Mouse (Mus musculus) frontal cortex, adult (tissue): ENCODE data around the gene Ttbk2.

Experiments
- ATAC-seq: cut with Nextera tagmentation; 2 replicates; pipeline ENCODE4 v1.9.2; 2017; ENCODE audit warnings: mild to moderate bottlenecking, moderate library complexity, mixed read lengths; ENCODE audit not compliant: low TSS enrichment

Ttbk2 gene

DNA sequence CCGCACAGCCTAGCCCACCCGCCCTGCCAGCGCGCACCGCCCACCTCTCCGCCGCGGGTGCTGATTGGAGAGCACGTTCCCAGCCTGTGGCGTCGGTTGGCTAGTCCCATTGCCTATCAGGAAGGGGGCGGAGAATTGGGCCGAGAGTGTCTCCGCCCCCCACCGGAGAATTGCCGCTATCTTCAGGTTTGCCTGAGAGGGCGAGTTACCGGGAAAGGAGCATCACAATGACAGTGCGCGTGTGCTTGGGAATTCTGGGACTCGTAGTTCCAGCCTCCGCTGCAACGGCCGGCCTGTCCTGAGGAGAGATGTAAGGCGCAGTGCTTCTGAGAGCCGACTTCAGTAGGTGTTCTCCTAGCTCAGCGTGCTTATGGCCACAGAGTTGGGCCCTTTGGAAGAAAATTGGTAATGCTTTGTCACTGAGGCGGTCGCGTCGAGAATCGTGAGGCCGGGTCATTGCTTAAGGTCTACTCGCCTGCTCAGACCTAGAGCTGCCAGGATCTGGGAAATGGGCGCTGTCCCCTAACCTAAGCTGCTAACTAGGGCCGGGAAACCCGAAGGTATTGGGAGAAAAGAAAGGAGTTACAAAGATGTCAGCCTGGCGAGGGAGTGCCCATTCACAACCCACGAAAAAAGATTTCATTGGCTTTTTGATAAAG, at the start of gene Ttbk2:
TSS of gene Ttbk2 (minus strand) at position 181 of the 659 bp plus-strand sequence.
- ATAC-seq, result peak; percentile 99

DNA sequence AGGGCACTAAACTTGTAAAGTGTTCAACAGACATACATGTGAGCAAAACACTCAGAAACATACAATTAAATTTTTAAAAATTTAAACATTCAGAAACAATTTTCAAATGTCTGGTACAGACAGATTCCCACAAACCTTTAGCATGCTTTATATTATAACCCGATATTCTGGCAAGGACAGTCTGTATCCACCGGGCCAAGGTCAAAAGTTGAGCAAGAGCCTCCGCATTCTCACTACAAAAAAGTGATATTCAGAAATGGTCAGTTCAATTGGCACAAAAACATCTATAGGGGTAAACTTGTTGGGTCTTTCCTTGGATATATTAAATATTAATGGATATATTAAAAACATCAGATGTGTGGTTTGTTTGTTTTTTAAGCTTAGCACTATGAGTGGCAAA, 46.0 kb upstream of the Ttbk2 start:
- no peak for ATAC-seq

DNA sequence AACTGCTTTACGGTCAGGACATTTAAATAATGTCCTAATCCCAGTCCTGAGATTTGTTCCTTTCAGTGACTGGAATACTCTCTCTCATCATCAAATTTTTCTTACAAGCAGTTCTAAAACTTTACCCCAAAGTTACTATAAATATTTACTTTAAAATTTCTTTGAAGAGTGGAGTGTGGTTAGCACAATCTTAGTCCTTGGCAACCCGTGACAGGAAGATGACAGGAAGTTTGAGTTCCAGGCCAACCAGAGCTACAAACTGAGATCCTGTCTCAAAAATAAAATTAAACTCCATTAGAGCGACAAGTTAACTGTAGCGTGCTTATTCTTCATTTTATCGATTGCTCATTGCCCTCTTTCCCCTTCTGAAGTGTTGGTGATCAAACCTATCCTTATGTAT, 37.2 kb upstream of the Ttbk2 start:
- ATAC-seq, result no peak

DNA sequence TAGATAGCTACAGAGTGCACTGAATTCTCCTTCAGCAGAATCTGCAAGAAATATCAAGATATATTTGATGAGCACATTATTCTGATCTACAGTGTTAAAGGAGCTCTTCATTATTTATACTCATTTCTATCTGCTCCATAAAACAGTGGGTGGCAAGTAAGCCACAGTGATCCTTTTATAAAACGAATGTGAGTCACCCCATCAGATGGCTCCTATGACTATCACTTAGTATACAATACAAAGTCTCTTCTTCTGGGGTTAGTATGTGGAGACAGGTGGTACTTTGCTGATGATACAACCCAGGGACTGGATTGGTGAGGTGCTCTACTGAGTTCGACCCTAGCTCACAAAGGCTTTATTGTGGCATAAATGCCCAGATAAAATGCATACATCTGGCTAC, 22.8 kb upstream of the Ttbk2 start:
- peak; percentile 80 for ATAC-seq

DNA sequence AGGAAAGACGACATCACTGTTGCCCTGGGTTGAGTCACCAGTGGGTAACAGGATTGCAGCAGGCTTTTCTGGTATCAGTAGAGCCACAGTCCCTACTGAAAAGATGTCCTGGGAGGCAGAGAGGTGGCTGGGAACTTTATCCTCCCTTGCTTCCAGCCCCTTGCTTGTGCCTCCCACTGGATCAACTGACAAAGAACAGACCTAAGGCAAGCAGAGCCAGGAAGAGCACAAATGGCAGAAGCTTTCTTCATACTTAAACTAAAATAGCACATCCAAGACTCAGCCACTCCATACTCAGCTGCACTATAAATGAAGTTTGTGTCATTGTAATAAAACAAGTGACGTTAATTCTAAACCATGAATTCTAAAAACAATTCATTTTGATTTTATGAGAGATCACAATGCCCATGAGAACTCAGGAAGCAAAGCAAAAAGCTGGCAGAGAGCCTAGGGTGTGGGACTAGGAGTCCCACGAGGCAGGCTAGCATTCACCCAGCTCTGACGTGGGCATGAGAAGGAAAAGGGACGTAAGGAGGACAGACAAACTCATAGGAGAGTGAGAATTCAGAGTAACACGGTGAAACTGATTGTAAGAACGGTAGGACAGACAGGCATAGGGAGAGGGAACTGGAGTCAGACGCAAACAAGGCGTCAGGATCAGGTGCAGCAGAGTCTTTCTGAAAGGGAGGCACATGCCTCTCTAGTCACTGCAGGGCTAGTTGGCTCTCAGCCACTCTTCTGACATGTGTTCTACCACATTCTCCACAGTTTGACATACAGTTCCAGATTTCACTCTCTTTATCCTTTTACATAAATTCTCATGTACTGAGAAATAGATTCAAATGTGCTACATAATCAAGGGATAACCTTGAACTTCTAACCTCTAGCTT, 21.3 kb upstream of the Ttbk2 start:
- ATAC-seq, result peak; percentile 54

DNA sequence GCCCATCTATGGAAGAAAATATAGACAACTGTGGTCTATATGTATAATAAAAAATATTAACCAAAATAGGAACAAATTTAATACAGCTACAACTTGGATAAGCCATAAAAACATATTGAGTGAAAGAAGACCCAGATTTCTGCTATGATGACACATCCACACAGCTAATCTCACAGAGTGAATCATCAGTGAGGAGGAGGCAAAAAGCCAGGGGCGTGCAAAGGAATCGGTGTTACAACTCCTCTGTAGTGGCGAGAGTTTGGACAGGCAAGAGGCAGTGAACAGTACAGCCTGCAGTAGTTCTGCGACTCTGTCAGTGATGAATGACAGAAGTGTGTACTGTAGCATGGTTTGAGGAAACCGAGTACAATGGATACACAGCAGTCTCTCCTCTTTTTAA, 16.9 kb upstream of the Ttbk2 start:
- ATAC-seq, result peak; percentile 81

DNA sequence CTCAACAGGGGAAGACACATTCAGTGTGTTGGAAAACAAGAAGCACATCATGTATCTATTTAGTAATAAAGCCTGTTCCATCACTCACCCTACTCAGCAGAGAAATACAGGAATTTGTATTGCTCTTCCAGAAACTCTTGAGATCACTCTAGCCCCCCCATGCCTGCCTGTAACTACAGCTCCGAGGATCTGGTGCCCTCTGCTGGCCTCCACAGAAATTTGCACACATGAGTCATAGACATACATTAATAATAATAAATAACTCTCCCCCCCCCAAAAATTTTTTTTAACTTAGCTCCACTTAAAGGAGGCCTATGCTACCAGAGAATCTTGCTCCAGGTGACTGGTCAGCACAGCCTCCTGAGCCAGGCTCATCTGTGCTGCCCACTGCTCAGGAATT, 16.2 kb upstream of the Ttbk2 start:
- ATAC-seq, result no peak

DNA sequence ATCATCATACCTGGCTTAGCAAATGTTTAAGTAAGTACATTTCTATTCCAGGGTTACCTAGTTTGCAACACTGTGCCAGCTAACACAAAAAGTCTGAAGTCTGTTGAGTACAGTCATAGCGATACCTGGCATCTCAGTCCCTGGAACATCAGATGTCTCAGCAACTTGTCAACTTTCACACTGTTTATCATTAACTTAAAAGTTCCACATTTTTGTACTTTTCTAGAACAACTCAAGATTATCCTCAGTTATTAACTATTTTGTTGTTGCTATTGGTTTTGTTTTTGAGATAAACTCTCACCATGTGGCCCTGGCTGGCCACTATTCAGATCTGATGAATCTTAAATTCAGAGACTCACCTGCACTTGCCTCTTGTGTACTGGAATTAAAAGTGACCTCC, 13.0 kb upstream of the Ttbk2 start:
- no peak for ATAC-seq

DNA sequence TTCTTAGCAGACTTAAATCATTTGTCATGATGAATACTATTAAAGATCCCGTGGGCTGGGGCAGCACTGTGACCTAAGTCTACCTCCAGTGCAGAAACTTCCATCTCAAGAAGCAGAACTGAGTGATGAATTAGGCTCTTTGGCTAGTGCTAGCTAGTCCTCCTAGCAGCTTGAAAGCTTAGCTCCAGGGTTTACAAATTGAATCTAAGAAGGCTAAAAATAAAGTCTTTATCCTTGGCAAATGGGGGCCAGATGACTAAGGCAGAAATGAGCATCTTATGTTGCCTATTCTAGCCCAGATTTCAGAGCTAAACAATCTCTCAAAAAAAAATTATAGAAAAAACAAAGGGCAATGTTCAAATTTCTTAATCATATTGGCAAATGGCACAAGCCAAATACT, 10.3 kb upstream of the Ttbk2 start:
- ATAC-seq, result peak; percentile 59; the same call in 1 of the 2 replicates

DNA sequence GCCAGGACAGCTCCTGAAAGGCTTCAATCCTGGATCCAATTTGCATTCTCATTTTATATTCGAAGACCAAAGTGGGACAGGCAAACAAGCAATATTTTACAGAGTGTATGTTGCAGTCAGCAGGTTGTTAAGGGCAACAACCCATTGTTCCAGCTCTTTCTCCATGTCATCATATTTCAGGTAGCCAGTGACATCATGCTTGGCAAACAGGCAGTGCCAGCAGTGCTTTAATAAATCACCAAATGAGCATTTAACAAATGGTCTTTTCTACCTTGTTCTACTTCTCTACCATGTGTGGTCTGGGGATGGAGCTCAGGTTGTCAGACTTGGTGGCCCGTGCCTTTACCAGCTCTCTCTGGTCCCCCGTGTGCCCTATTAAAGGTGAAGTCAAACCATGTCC, 7.7 kb upstream of the Ttbk2 start:
- no peak for ATAC-seq

DNA sequence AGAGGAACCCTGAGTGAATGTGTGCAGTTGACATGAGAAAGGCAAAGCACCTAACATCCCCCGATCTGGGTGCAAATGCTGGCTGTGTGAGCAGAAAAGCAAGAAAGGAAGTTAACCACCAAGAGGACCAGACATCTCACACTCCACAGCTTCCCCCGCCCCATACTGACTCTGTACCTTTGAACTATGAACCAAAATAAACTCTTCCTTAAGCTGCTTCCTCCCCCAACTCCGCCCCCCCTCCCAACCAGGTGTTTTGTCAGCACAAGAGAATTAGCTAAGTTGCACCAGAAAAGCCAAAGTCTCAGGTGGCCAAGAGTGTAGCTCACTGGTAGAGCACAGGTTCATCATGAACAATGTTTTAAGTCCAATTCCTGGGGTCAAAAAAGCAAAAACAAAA, 2.7 kb upstream of the Ttbk2 start:
- ATAC-seq, result no peak

DNA sequence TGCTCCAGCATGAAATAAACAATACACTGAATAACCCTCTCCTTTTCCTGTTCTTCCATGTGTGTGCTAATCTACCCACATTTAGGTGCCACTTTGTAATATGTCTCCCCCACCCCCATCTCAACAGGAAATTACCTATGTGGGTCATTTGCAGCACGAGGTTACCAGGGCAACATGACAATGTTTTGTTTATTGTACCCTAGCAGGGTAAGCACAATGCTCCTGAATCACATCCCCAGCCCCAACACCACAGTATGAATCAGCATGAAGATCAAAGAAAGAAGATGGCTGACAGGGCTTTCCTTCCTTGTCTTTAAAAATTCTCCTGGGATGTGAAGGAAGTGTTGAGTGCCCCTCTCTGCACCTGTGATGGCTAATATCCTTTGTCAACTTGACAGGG, 2.2 kb upstream of the Ttbk2 start:
- ATAC-seq, result no peak

DNA sequence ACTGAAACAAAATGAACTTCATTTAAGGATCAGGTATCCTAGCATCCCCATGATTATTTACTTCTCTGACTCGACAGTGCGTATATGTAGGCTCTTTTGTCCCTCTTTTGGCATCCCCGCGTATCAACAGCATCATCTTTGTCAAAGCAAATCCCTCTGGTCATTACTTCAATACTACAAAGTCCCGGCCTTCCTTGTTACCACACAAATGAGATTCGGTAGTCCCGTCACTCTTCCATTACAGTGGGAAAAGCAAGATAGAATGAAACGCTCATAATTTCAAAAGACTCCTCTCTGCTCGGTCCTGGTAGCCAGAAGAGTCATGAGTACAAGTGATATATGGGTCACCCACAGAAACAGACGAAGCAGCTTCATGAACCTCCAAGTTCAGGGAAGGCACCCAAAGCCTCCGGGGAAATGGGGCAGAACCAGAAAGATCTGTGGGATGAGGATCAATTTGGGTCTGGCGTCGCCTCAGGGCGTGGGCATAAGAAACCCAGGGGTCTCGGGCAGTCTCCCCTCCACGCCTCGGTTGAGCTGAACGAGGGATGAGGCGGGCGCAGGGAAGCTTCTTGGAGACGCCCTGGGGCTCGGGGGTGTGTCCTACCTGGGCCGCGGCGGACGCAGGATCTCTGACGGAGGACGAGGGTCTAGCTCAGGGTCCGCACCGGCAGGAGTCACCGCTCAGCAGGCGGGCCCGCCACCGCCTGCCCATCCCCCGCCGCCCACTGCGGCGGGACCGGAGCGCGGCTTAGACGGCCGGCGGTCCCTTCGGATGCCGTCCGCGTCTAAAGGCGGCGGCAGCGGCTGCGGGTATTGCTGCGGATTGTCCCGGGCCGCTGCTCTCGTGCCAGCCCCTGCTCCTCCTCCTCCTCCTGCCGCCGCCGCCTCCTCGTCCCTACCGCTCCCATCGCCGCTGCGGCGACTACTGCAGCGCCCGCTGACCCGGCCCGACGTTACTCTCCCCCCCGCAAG, 668 bp downstream of the Ttbk2 start, which contains the start of gene Cdan1:
TSS of gene Cdan1 (minus strand) at position 680 of the 975 bp plus-strand sequence.
- peak; percentile 39 for ATAC-seq

DNA sequence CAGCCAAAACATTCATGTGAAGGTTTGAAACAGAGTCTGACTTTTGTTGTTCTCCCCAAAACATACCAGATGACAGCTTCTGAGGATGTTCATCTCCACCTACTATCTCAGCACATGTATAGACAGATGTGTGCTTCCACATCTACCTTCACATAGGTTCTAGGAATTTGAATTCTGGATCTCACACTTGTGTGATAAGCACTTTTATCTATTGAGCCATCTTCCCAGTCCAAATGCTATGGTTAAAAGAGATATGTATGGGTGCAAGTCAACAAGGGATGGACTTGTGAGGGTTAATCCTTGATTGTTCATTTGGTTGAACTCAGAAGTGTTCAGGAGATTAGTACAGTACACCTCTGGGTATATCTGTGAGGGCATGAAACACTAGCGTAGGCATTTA, 5.1 kb downstream of the Ttbk2 start:
- no peak for ATAC-seq

DNA sequence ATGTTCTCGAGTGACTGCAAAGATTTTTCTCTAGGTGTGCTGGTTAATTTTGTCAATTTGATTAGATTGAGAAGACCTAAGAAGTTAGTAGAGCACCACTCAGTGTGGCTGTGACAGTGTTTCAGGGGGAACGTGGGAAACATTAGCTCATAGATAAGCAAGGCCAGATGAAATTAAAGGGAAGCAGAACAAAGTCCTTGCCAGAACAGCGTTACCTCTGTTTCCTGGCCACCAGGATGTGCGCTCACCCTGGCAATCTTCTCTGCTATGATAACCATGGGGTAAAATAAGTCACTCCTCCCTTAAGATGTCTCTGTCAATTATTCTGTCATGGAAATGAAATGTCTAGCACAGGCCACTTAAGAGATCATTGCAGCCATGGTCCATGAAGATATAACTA, 6.4 kb downstream of the Ttbk2 start:
- ATAC-seq, result no peak

DNA sequence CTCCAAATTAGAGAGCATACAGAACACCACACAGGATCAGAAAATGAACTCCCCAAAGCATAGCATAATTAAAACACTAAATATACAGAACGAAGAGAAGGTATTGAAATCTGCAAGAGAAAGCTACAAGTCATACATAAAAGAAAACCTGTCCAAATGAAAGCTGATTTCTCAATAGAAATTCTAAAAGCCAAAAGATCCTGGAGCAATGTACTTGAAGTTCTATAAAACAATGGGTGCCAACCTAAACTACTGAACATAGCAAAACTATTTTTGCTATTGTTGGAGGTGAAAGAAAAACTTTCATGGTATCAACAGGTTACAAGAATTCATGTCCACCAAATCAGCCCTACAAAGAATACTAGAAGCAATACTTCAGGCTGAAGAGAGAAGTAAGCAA, 9.2 kb downstream of the Ttbk2 start:
- no peak for ATAC-seq

DNA sequence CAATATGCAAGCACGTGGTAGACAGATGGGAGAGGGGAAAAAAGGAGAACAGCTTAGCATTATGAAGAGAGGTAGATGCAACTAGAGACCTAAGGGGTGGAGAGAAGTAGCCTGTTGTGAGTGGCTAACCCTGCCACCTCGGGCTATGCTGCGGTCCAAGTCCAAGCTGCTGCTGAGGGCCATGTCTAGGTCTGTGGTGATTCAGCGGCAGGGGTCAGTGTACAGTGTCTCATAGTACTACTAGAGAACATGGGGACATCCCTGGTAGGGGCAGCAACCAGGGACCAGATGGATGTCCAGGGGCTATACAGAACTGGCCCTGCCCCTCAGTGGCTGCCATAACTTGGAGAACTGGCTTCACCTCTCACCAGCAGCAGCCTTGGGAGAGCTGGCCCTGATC, 15.2 kb downstream of the Ttbk2 start:
- no peak for ATAC-seq

DNA sequence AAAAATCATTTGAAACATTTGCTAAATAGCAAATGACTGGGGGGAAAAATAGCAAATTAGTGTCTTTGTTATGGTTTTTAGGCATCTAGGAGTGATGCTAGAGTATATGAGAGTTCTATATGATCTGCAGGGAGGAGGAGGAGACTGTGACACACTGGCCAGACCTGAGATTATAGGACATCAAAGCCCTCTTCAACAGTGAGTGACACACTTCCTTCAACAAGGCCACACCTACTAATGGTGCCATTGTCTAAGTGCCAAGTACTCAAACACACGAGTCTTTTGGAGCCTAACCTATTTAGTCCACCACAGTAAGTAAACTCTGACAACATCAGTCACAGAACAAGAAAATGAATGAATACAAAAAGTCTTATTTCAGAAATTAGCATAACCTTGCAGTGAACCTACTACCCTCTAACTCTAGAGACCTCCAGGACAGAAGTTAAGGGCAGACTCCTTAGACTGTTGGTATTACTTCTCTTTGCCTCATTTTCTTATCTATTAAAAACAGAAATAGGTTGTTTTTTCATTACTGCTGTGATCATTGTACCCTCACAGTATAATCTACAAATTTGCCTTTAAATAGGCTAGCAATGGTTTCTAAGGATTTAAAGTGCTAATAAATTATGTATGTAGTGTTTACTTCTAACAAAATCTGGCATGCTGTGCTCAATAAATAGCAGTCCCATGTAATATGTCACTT, 23.3 kb downstream of the Ttbk2 start:
- ATAC-seq, result no peak

DNA sequence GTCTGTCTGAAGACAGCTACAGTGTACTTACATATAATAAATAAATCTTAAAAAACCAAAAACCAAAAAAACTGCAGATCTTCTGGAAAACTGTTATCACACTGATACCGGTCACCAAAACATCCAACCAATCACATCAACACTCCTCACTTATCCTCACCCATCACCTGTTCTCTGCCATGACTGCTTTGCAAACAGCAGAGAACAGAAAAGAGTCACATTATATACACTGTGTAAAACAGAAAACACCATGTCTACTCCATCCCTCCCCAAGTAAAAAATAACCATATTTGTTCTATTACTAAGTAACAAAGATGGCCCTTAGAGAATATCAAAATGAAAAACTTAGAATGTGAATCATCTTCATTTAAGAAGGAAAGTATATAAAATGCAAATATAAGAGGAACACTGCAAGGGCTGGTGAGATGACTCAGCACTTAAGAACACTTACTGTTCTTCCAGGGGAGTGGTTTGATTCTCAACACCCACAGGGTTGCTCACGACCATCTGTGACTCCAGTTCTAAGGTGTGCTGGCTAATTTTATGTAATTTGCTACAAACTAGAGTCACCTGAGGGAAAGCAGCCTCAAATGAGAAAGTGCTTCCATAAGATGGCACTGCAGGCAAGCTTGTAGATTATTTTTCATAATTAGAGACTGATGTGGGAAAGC, 80.0 kb downstream of the Ttbk2 start:
- peak; percentile 90 for ATAC-seq

DNA sequence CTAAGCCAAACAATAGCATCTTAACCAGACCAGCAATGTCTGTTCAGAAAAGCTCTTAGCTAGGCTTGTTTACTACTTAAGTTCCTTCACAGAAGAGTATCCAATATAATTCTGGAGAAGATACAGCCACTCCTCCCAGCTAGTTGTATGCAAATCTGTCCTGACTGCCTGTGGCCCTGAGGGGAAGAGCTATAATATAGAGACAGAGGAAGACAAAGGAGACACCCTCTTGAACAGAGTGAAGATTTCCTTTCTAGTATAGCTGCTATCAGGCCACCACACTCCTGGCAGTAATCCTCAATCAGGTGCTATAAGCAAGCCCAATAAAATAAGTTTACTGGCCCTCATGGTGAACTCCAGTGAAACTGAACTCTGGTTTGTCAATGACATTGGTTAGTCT, 88.5 kb downstream of the Ttbk2 start:
- ATAC-seq, result no peak

DNA sequence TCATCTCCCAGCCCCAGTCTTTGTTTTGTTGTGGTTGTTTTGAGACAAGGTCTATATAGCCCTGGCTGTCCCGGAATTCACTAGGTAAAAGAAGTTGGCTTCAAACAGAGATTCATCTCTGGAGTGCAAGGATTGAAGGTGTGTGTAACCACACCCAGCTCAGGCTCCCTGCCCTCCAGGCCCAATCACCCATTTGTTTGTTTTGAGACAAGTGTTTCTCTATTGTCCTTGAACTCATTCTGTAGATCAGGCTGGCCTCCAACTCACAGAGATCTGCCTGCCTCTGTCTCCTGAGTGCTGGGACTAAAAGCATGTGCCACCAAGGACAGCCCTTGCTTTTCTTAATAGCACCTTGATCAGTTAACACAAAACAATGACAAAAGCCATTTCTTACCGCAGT, 102.4 kb downstream of the Ttbk2 start:
- no peak for ATAC-seq
